Mouse (Mus musculus) lung, adult 2 months (tissue): Measurements from ENCODE around the gene Ube2e1.

Experiments
- CTCF ChIP-seq: fragments of 200-500 bp; IDR thresholded peaks from 2 replicates; pipeline ENCODE4 v1.5.1; 2011; ENCODE audit warnings: mild to moderate bottlenecking, low read length, control low read depth; ENCODE audit not compliant: insufficient read depth
- POLR2A ChIP-seq: fragments of 200-500 bp; IDR thresholded peaks from 2 replicates; pipeline ENCODE4 v1.6.1; 2011; ENCODE audit warnings: low read depth, mild to moderate bottlenecking, control low read depth, low read length, borderline replicate concordance; ENCODE audit errors: extremely low read depth

- TF ChIP-seq CTCF, result no peak
- TF ChIP-seq POLR2A, result no peak
These were observed 44.3 kb downstream of the Ube2e1 start for GRCm38 (mm10) chr14:18287391-18287790.
